Mouse (Mus musculus): ENCODE measurements at regions not wholly inside any gene's neighbourhood (a gene's known extent, or its start where the extent isn't known, plus 50 kb on each side); places are given as distances from the start of the nearest gene placed in this dataset.

GRCm38 (mm10) chr12:95457480-95457879, 234.5 kb upstream of the Flrt2 start:
- no peak for TF ChIP-seq POLR2A (IDR thresholded peaks at IDR 0.05; ENCODE audit: low read depth, low read length)
- no peak for TF ChIP-seq CTCF (conservative IDR thresholded peaks at IDR 0.05; ENCODE audit: insufficient read depth, insufficient read length, low read depth, low read length)

All from kidney, adult 2 months (tissue).